In genomic region chr14:89559822-89560477, GRCm38 (mm10) we compare ENCODE assay signal across 22 mouse cellular contexts.
DNase-seq lines count a peak whose midpoint lies in the region; ATAC-seq and TF ChIP-seq lines count a peak whose summit lies in the region.
"Had no signal": no experiment of that assay in that cellular context is flagged by ENCODE, and none has a peak within 500 bp of the region (broad histone marks: within the 10 kb centered on the region; RNA-seq: fewer than 3 reads in every experiment).

No protein-coding gene starts in this region.

- H3K27me3 ChIP-seq in embryonic facial prominence, embryonic 14.5 days (replicated peaks; ENCODE audit: control insufficient read depth, insufficient read depth, low read length): no peaks in the 10 kb centered on the region
- no peaks in the 10 kb centered on the region for H3K27me3 ChIP-seq in embryonic facial prominence, embryonic 10.5 days (replicated peaks; ENCODE audit: low read depth, poor library complexity, severe bottlenecking)
- no peaks in the 10 kb centered on the region for H3K27me3 ChIP-seq in kidney, postnatal 0 days (ENCODE audit: insufficient read depth, low read length)
- no peaks in the 10 kb centered on the region for H3K27me3 ChIP-seq in limb, embryonic 14.5 days (ENCODE audit: control insufficient read depth, insufficient read depth, low read length)
- H3K27me3 ChIP-seq: embryonic facial prominence, embryonic 13.5 days; hindbrain, embryonic 12.5 days had no signal

- TF ChIP-seq POLR2A in limb, embryonic 14.5 days (IDR thresholded peaks at IDR 0.05; ENCODE audit: borderline replicate concordance, extremely low read depth, insufficient read depth, insufficient read length): no peak

- H3K9ac ChIP-seq in embryonic facial prominence, embryonic 14.5 days (ENCODE audit: low read depth, low read length): no peak overlapping the region
- no peak overlapping the region for H3K9ac ChIP-seq in kidney, postnatal 0 days (ENCODE audit: low read depth, low read length)
- no peak overlapping the region for H3K9ac ChIP-seq in limb, embryonic 14.5 days (ENCODE audit: low read depth, low read length, severe bottlenecking)
- H3K9ac ChIP-seq: embryonic facial prominence, embryonic 13.5 days; hindbrain, embryonic 12.5 days had no signal

- no peak overlapping the region for H3K4me3 ChIP-seq in embryonic facial prominence, embryonic 14.5 days (ENCODE audit: low read depth, low read length)
- H3K4me3 ChIP-seq in embryonic facial prominence, embryonic 10.5 days: no peak overlapping the region
- H3K4me3 ChIP-seq in kidney, postnatal 0 days (replicated peaks; ENCODE audit: low read depth, low read length): no peak overlapping the region
- no peak overlapping the region for H3K4me3 ChIP-seq in limb, embryonic 14.5 days (replicated peaks; ENCODE audit: low read length)
- H3K4me3 ChIP-seq: embryonic facial prominence, embryonic 13.5 days; heart, embryonic 10.5 days; hindbrain, embryonic 12.5 days had no signal

- H3K36me3 ChIP-seq in embryonic facial prominence, embryonic 14.5 days (ENCODE audit: control insufficient read depth, insufficient read depth, low read length): no peaks in the 10 kb centered on the region
- no peaks in the 10 kb centered on the region for H3K36me3 ChIP-seq in embryonic facial prominence, embryonic 10.5 days (replicated peaks)
- H3K36me3 ChIP-seq in kidney, postnatal 0 days (ENCODE audit: insufficient read depth, low read length): no peaks in the 10 kb centered on the region
- H3K36me3 ChIP-seq in limb, embryonic 14.5 days (ENCODE audit: control insufficient read depth, insufficient read depth, low read length): no peaks in the 10 kb centered on the region
- H3K36me3 ChIP-seq: embryonic facial prominence, embryonic 13.5 days; G1E; heart, embryonic 10.5 days; hindbrain, embryonic 12.5 days had no signal

- 62% methylated on average over 3 of the region's 3 CpGs for WGBS in embryonic facial prominence, embryonic 14.5 days
- 83% methylated on average over 3 of the region's 3 CpGs for WGBS in embryonic facial prominence, embryonic 10.5 days
- WGBS in kidney, postnatal 0 days: 30% methylated on average over 3 of the region's 3 CpGs
- WGBS in limb, embryonic 14.5 days: 27% methylated on average over 3 of the region's 3 CpGs

- no peak overlapping the region for H3K27ac ChIP-seq in embryonic facial prominence, embryonic 14.5 days (replicated peaks; ENCODE audit: low read depth, low read length)
- no peak overlapping the region for H3K27ac ChIP-seq in embryonic facial prominence, embryonic 10.5 days (replicated peaks)
- H3K27ac ChIP-seq in kidney, postnatal 0 days: no peak overlapping the region
- H3K27ac ChIP-seq in limb, embryonic 14.5 days (replicated peaks; ENCODE audit: low read depth, low read length): no peak overlapping the region
- H3K27ac ChIP-seq: embryonic facial prominence, embryonic 13.5 days; heart, embryonic 10.5 days; hindbrain, embryonic 12.5 days had no signal

- no peak overlapping the region for H3K4me2 ChIP-seq in embryonic facial prominence, embryonic 14.5 days (ENCODE audit: low read depth, low read length)
- H3K4me2 ChIP-seq in kidney, postnatal 0 days (ENCODE audit: low read length): no peak overlapping the region
- no peak overlapping the region for H3K4me2 ChIP-seq in limb, embryonic 14.5 days (replicated peaks; ENCODE audit: low read depth, low read length, severe bottlenecking)
- H3K4me2 ChIP-seq: embryonic facial prominence, embryonic 13.5 days; hindbrain, embryonic 12.5 days had no signal

- no peak for TF ChIP-seq CTCF in kidney, postnatal 0 days (IDR thresholded peaks at IDR 0.05; ENCODE audit: low read depth)

- no peaks in the 10 kb centered on the region for H3K9me3 ChIP-seq in embryonic facial prominence, embryonic 14.5 days (ENCODE audit: control insufficient read depth, low read length)
- H3K9me3 ChIP-seq in embryonic facial prominence, embryonic 10.5 days: no peaks in the 10 kb centered on the region
- H3K9me3 ChIP-seq in kidney, postnatal 0 days (replicated peaks; ENCODE audit: low read length): no peaks in the 10 kb centered on the region
- H3K9me3 ChIP-seq in limb, embryonic 14.5 days (ENCODE audit: control insufficient read depth, low read length): no peaks in the 10 kb centered on the region
- H3K9me3 ChIP-seq: embryonic facial prominence, embryonic 13.5 days; heart, embryonic 10.5 days; hindbrain, embryonic 12.5 days had no signal

- H3K4me1 ChIP-seq in embryonic facial prominence, embryonic 14.5 days (ENCODE audit: control insufficient read depth, insufficient read depth, low read length): no peaks in the 10 kb centered on the region
- H3K4me1 ChIP-seq in embryonic facial prominence, embryonic 10.5 days: no peaks in the 10 kb centered on the region
- no peaks in the 10 kb centered on the region for H3K4me1 ChIP-seq in kidney, postnatal 0 days (replicated peaks; ENCODE audit: insufficient read depth, low read length)
- H3K4me1 ChIP-seq in limb, embryonic 14.5 days (ENCODE audit: control insufficient read depth, insufficient read depth, low read length): peaks cover 4% of the 10 kb centered on the region; the same call in 1 of the 2 replicates
- H3K4me1 ChIP-seq: embryonic facial prominence, embryonic 13.5 days; heart, embryonic 10.5 days had no signal

- ATAC-seq in embryonic facial prominence, embryonic 14.5 days (ENCODE audit: low read depth): no peak
- ATAC-seq in kidney, postnatal 0 days (replicated peaks; ENCODE audit: low FRiP score, low read depth): no peak
- peak; percentile 69 for ATAC-seq in limb, embryonic 14.5 days (ENCODE audit: low FRiP score, low read depth)
- ATAC-seq: CD4-positive, CD25-positive, alpha-beta regulatory T cell, adult 4 months; forebrain, embryonic 14.5 days had no signal

- peak; percentile 16 for DNase-seq in embryonic facial prominence, embryonic 14.5 days (ENCODE audit: low spot score)
- DNase-seq in embryonic facial prominence, embryonic 10.5 days (ENCODE audit: low spot score): no peak
- DNase-seq in kidney, postnatal 0 days (ENCODE audit: low spot score): peak; percentile 61
- DNase-seq in kidney, postnatal 14 days: no peak
- DNase-seq in adipocyte (ENCODE audit: low spot score): peak; percentile 3
- peak; percentile 65 for DNase-seq in limb, embryonic 14.5 days (ENCODE audit: low spot score)
- DNase-seq in layer of hippocampus, adult 9-10 months (ENCODE audit: low spot score): no peak
- DNase-seq in layer of hippocampus, postnatal 14 days (ENCODE audit: low spot score in 2 of 2): no peak
- DNase-seq: adrenal gland, postnatal 10 days; B cell, adult 2 months; cerebellum, adult 11-12 months; cerebellum, adult 9-10 months; cerebellum, postnatal 25 days; heart, adult 18-20 months; heart, postnatal 10 days; heart, postnatal 4 days had no signal

Comparison
In these comparisons a context has a peak if more than half of its experiments do, and no peak if none do; other contexts are left out.
1. DNase-seq: peak in embryonic facial prominence, embryonic 14.5 days (single experiment), kidney, postnatal 0 days (single experiment), adipocyte (single experiment) and limb, embryonic 14.5 days (single experiment); none in embryonic facial prominence, embryonic 10.5 days (single experiment), kidney, postnatal 14 days (single experiment), layer of hippocampus, adult 9-10 months (single experiment) and layer of hippocampus, postnatal 14 days (0 of 2).